ENCODE assay signal across 29 mouse cellular contexts in genomic region chr10:12575849-12576435, GRCm38 (mm10).
"Had no signal": no experiment of that assay in that cellular context is flagged by ENCODE, and none has a peak within 500 bp of the region (broad histone marks: within the 10 kb centered on the region; RNA-seq: fewer than 3 reads in every experiment).

No protein-coding gene starts in this region.

- ATAC-seq: hindbrain, embryonic 16.5 days; inflammation-experienced regulatory T-cells, adult 6 months; intestine, embryonic 16.5 days; liver, postnatal 0 days had no signal

- H3K4me2 ChIP-seq: heart, embryonic 12.5 days; hindbrain, embryonic 14.5 days; kidney, embryonic 15.5 days; limb, embryonic 12.5 days; liver, embryonic 11.5 days; liver, embryonic 13.5 days; liver, embryonic 15.5 days had no signal

- H3K27ac ChIP-seq: gastrocnemius, adult 2 months; heart, embryonic 10.5 days; hindbrain, embryonic 10.5 days; hindbrain, embryonic 14.5 days; kidney, embryonic 15.5 days; kidney, postnatal 0 days; limb, embryonic 12.5 days; liver, embryonic 13.5 days; liver, embryonic 15.5 days had no signal

- H3K36me3 ChIP-seq: heart, embryonic 10.5 days; heart, embryonic 12.5 days; hindbrain, embryonic 10.5 days; kidney, embryonic 15.5 days; limb, embryonic 12.5 days; liver, embryonic 13.5 days; liver, embryonic 15.5 days had no signal

- H3K4me3 ChIP-seq: gastrocnemius, adult 2 months; heart, embryonic 10.5 days; heart, embryonic 12.5 days; hindbrain, embryonic 10.5 days; kidney, embryonic 15.5 days; limb, embryonic 12.5 days; liver, embryonic 13.5 days; liver, embryonic 15.5 days had no signal

- H3K4me1 ChIP-seq: liver, embryonic 15.5 days had no signal

- H3K9ac ChIP-seq: heart, embryonic 12.5 days; hindbrain, embryonic 14.5 days; kidney, embryonic 15.5 days; limb, embryonic 12.5 days; liver, embryonic 13.5 days; liver, embryonic 15.5 days; liver, postnatal 0 days had no signal

- DNase-seq: gastrocnemius, adult 2 months; gastrocnemius, postnatal 10 days; gastrocnemius, postnatal 25 days; heart, adult 18-20 months; heart, postnatal 10 days; heart, postnatal 4 days; kidney, adult 11 months; kidney, adult 2 months; kidney, adult 9 months; kidney, postnatal 14 days; kidney, postnatal 36 days; layer of hippocampus, adult 9-11 months; layer of hippocampus, postnatal 36 days; left cerebral cortex, postnatal 4 days; liver; liver, embryonic 13.5 days; liver, postnatal 0 days had no signal

- H3K9me3 ChIP-seq: heart, embryonic 10.5 days; heart, embryonic 12.5 days; hindbrain, embryonic 10.5 days; kidney, embryonic 15.5 days; limb, embryonic 12.5 days; liver, embryonic 13.5 days; liver, embryonic 15.5 days had no signal

- H3K27me3 ChIP-seq: heart, embryonic 12.5 days; kidney, embryonic 15.5 days; limb, embryonic 12.5 days; liver, embryonic 13.5 days; liver, embryonic 15.5 days had no signal
